Mouse (Mus musculus): ENCODE data around the gene Nfia. TPM values are rescaled to one million over a fixed set of nuclear protein-coding genes. Genes with fewer than 3 reads are reported as not detected.

Gene Nfia
- total RNA-seq, 1 experiment, result 0.27 TPM

DNA sequence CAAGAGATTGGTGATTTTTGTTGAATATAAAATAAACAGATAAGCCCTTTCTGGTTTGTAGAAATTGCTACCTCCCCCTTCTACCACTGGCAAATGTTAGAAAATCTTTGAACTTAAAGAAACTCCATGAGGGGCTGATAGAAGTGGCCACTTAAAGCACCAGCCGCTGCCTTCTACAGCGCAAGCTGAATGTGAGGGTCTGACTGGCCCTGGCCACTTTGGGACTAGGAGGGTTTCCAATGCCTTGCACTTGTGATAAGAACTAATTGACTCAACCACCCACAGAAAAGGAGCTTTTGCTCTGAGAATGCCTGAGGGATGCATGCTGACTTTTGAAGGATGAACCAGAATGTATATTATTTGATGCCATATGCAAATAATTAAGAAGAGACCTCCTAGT is 171.8 kb downstream of the Nfia start:
- Histone ChIP-seq H3K27ac (ENCODE audit: insufficient read depth, low read depth, low read length, poor library complexity, severe bottlenecking) (no peak overlapping the region), H3K9me3 (ENCODE audit: control insufficient read depth, insufficient read depth, low read depth, low read length) (no peaks in the 10 kb centered on the region), H3K4me3 (ENCODE audit: insufficient read depth in 1 of 2, low read depth in 1 of 2, low read length in 2 of 2, poor library complexity in 1 of 2, severe bottlenecking in 1 of 2) (no peak overlapping the region), H3K4me1 (ENCODE audit: control insufficient read depth in 2 of 2, insufficient read depth in 2 of 2, low read length in 2 of 2, poor library complexity in 1 of 2) (no peaks in the 10 kb centered on the region), H3K36me3 (ENCODE audit: control insufficient read depth, insufficient read depth, low read length, poor library complexity, severe bottlenecking) (no peaks in the 10 kb centered on the region), H3K9ac (ENCODE audit: insufficient read depth, low read depth, low read length, poor library complexity, severe bottlenecking) (no peak overlapping the region)
- DNase-seq (ENCODE audit: low read depth, low spot score), result no peak
- in situ Hi-C loops (cut with MboI; ENCODE audit: low sequenced_read_pairs in 2 of 2, unreplicated experiment in 2 of 2), result no loop called here
- TF ChIP-seq ZNF384 (IDR thresholded peaks at IDR 0.05; ENCODE audit: low read depth, low read length) (no peak), HCFC1 (IDR thresholded peaks at IDR 0.05; ENCODE audit: borderline replicate concordance, insufficient read depth, low read length) (no peak), CHD2 (IDR thresholded peaks at IDR 0.05; ENCODE audit: low read depth, low read length) (no peak), ZC3H11A (IDR thresholded peaks at IDR 0.05; ENCODE audit: borderline replicate concordance, low read depth, low read length) (no peak), MAFK (IDR thresholded peaks at IDR 0.05; ENCODE audit: insufficient read depth, low read depth, low read length) (no peak)

- H3K36me3 ChIP-seq (ENCODE audit: control insufficient read depth, insufficient read depth, low read length, poor library complexity, severe bottlenecking), result no peaks in the 10 kb centered on the region
- H3K4me1 ChIP-seq (ENCODE audit: control insufficient read depth in 2 of 2, insufficient read depth in 2 of 2, low read length in 2 of 2, poor library complexity in 1 of 2), result no peaks in the 10 kb centered on the region
- no peak overlapping the region for H3K9ac ChIP-seq (ENCODE audit: insufficient read depth, low read depth, low read length, poor library complexity, severe bottlenecking)
- no peaks in the 10 kb centered on the region for H3K9me3 ChIP-seq (ENCODE audit: control insufficient read depth, insufficient read depth, low read depth, low read length)
- no peak for TF ChIP-seq ZC3H11A (IDR thresholded peaks at IDR 0.05; ENCODE audit: borderline replicate concordance, low read depth, low read length)
- no peak for TF ChIP-seq ZNF384 (IDR thresholded peaks at IDR 0.05; ENCODE audit: low read depth, low read length)
- no peak for TF ChIP-seq HCFC1 (IDR thresholded peaks at IDR 0.05; ENCODE audit: borderline replicate concordance, insufficient read depth, low read length)
- TF ChIP-seq MAFK (IDR thresholded peaks at IDR 0.05; ENCODE audit: insufficient read depth, low read depth, low read length), result no peak
- no peak for TF ChIP-seq CHD2 (IDR thresholded peaks at IDR 0.05; ENCODE audit: low read depth, low read length)
- in situ Hi-C loops (cut with MboI; ENCODE audit: low sequenced_read_pairs in 2 of 2, unreplicated experiment in 2 of 2), result no loop called here
- no peak for DNase-seq (ENCODE audit: low read depth, low spot score)
- no peak overlapping the region for H3K4me3 ChIP-seq (ENCODE audit: insufficient read depth in 1 of 2, low read depth in 1 of 2, low read length in 2 of 2, poor library complexity in 1 of 2, severe bottlenecking in 1 of 2)
- H3K27ac ChIP-seq (ENCODE audit: insufficient read depth, low read depth, low read length, poor library complexity, severe bottlenecking), result no peak overlapping the region
Observed at GRCm38 (mm10) chr4:97947484-97947883, 174.9 kb downstream of the Nfia start.

DNA sequence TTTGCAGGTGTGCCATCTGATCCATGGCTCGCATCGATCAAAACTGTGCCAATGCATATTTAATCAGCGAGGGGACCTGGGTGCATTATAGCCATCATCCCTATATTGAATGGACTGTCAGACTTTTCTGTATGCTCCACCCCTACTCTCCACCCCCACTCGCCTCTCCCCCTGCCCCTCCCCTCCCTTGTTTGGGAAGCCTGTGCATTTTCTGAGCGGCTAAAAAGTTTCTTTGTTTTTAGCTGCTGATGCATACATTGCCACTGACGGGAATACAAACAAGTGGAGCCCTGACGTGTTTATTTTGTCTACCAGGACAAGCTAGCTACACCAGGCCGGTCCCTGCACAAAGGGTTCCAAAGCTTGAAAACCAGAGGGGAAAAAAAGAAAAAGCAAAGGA is 175.7 kb downstream of the Nfia start:
- H3K27ac ChIP-seq (ENCODE audit: insufficient read depth, low read depth, low read length, poor library complexity, severe bottlenecking), result no peak overlapping the region

DNA sequence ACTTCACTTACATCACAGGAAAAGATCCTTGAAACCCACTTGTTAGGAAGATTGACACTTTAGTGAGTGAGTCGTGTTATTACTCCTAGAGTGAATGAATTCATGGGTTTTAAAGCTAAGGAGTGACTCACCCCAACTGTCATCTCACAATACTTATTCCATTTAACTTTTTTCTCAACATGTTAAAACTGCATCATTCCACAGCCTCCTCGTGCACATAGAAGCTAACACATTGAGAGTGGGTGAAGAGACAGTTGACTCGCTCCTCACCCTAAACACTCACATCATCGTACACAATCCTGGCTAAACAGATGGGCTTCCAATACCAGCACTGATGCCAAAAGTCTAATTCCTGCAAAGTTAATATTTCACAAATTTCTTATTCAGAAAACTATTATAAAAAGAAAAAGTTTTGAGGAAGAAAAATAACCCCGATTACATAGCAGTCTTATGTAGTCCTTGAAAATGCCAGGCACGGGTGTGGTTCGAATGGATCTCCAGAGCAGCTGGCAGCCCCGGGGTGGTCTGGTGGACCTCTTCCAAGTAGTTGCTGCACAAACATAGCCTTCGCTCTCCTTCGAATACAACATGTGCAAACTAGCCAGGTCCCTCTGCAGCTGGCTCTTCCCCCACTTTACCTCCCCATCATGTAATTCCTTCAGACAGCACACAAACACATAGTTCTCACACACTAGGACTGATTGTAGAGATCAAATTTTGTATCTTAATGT is 178.0 kb downstream of the Nfia start:
- no peak for TF ChIP-seq MAFK (IDR thresholded peaks at IDR 0.05; ENCODE audit: insufficient read depth, low read depth, low read length)
- TF ChIP-seq HCFC1 (IDR thresholded peaks at IDR 0.05; ENCODE audit: borderline replicate concordance, insufficient read depth, low read length), result no peak
- TF ChIP-seq ZC3H11A (IDR thresholded peaks at IDR 0.05; ENCODE audit: borderline replicate concordance, low read depth, low read length), result no peak
- no peak for TF ChIP-seq CHD2 (IDR thresholded peaks at IDR 0.05; ENCODE audit: low read depth, low read length)
- no peak for TF ChIP-seq ZNF384 (IDR thresholded peaks at IDR 0.05; ENCODE audit: low read depth, low read length)
- in situ Hi-C loops (cut with MboI; ENCODE audit: low sequenced_read_pairs in 2 of 2, unreplicated experiment in 2 of 2), result no loop called here

More for the DNA sequence above, 175.7 kb downstream of the Nfia start:
- Histone ChIP-seq H3K4me3 (ENCODE audit: insufficient read depth in 1 of 2, low read depth in 1 of 2, low read length in 2 of 2, poor library complexity in 1 of 2, severe bottlenecking in 1 of 2) (no peak overlapping the region), H3K9me3 (ENCODE audit: control insufficient read depth, insufficient read depth, low read depth, low read length) (no peaks in the 10 kb centered on the region), H3K9ac (ENCODE audit: insufficient read depth, low read depth, low read length, poor library complexity, severe bottlenecking) (no peak overlapping the region), H3K4me1 (ENCODE audit: control insufficient read depth in 2 of 2, insufficient read depth in 2 of 2, low read length in 2 of 2, poor library complexity in 1 of 2) (no peaks in the 10 kb centered on the region), H3K36me3 (ENCODE audit: control insufficient read depth, insufficient read depth, low read length, poor library complexity, severe bottlenecking) (no peaks in the 10 kb centered on the region)
- in situ Hi-C loops (cut with MboI; ENCODE audit: low sequenced_read_pairs in 2 of 2, unreplicated experiment in 2 of 2), result no loop called here
- TF ChIP-seq ZNF384 (IDR thresholded peaks at IDR 0.05; ENCODE audit: low read depth, low read length), result no peak
- TF ChIP-seq MAFK (IDR thresholded peaks at IDR 0.05; ENCODE audit: insufficient read depth, low read depth, low read length), result no peak
- no peak for TF ChIP-seq HCFC1 (IDR thresholded peaks at IDR 0.05; ENCODE audit: borderline replicate concordance, insufficient read depth, low read length)
- no peak for TF ChIP-seq CHD2 (IDR thresholded peaks at IDR 0.05; ENCODE audit: low read depth, low read length)
- TF ChIP-seq ZC3H11A (IDR thresholded peaks at IDR 0.05; ENCODE audit: borderline replicate concordance, low read depth, low read length), result no peak
- no peak for DNase-seq (ENCODE audit: low read depth, low spot score)

More for the DNA sequence above, 178.0 kb downstream of the Nfia start:
- Histone ChIP-seq H3K27ac (ENCODE audit: insufficient read depth, low read depth, low read length, poor library complexity, severe bottlenecking) (no peak overlapping the region), H3K36me3 (ENCODE audit: control insufficient read depth, insufficient read depth, low read length, poor library complexity, severe bottlenecking) (no peaks in the 10 kb centered on the region), H3K4me1 (ENCODE audit: control insufficient read depth in 2 of 2, insufficient read depth in 2 of 2, low read length in 2 of 2, poor library complexity in 1 of 2) (no peaks in the 10 kb centered on the region), H3K9ac (ENCODE audit: insufficient read depth, low read depth, low read length, poor library complexity, severe bottlenecking) (no peak overlapping the region), H3K9me3 (ENCODE audit: control insufficient read depth, insufficient read depth, low read depth, low read length) (no peaks in the 10 kb centered on the region), H3K4me3 (ENCODE audit: insufficient read depth in 1 of 2, low read depth in 1 of 2, low read length in 2 of 2, poor library complexity in 1 of 2, severe bottlenecking in 1 of 2) (no peak overlapping the region)
- DNase-seq (ENCODE audit: low read depth, low spot score), result no peak

Measured in ES-E14 (cell line).